Mouse (Mus musculus) left cerebral cortex, postnatal 4 days (tissue): Measurements from ENCODE around the gene Polr3c. TPM values are rescaled to one million over a fixed set of nuclear protein-coding genes. Genes with fewer than 3 reads are reported as not detected.

ENCODE experiments used
- total RNA-seq, 2 experiments: library from RNA; stranded (reverse); gene quantifications; 2 replicates each; pipeline ENCODE4 v1.2.3; 2021

Polr3c gene
- total RNA-seq, 2 experiments from 2014 or later, result 27.0 to 28.0 TPM

Other genes starting within 250 kb of the Polr3c start
- gene Hfe2, start 202.5 kb downstream of the Polr3c start, total RNA-seq, result 1 to 10 TPM; 1.1 TPM
- 10 to 100 TPM; 65.2 to 69.2 TPM for gene Txnip, start 169.7 kb downstream of the Polr3c start, total RNA-seq
- not detected for gene Gm16253, start 150.6 kb downstream of the Polr3c start, total RNA-seq
- gene Polr3gl, start 133.4 kb downstream of the Polr3c start, total RNA-seq, result 10 to 100 TPM; 28.0 to 28.1 TPM
- 10 to 100 TPM; 32.3 to 33.0 TPM for gene Ankrd34a, start 131.0 kb downstream of the Polr3c start, total RNA-seq
- 10 to 100 TPM; 55.2 to 64.1 TPM for gene Lix1l, start 126.5 kb downstream of the Polr3c start, total RNA-seq
- gene Rbm8a, start 97.7 kb downstream of the Polr3c start, total RNA-seq, result 10 to 100 TPM; 56.5 to 66.6 TPM
- 10 to 100 TPM; 43.4 to 44.0 TPM for gene Pex11b, start 92.3 kb downstream of the Polr3c start, total RNA-seq
- gene Gm42957, start 92.2 kb downstream of the Polr3c start, total RNA-seq, result under 1 TPM; 0.40 to 0.52 TPM
- gene Itga10, start 82.0 kb downstream of the Polr3c start, total RNA-seq, result 1 to 10 TPM; 1.4 to 1.5 TPM
- 1 to 10 TPM; 6.0 to 7.0 TPM for gene Ankrd35, start 57.5 kb downstream of the Polr3c start, total RNA-seq
- gene Pias3, start 31.2 kb downstream of the Polr3c start, total RNA-seq, result 10 to 100 TPM; 31.9 to 36.0 TPM
- gene Nudt17, start 19.1 kb downstream of the Polr3c start, total RNA-seq, result 1 to 10 TPM; 5.3 to 5.4 TPM
- 10 to 100 TPM; 44.3 to 50.0 TPM for gene Rnf115, start within 50 bp of the Polr3c start, total RNA-seq
- gene Pdzk1, start 101.7 kb upstream of the Polr3c start, total RNA-seq, result not detected
- gene Cd160, start 101.7 kb upstream of the Polr3c start, total RNA-seq, result not detected
- gene Gja5, start 177.1 kb upstream of the Polr3c start, total RNA-seq, result 1 to 10 TPM; 1.4 to 1.7 TPM
- 10 to 100 TPM; 36.0 to 42.8 TPM for gene Gpr89, start 177.7 kb upstream of the Polr3c start, total RNA-seq
- gene Gja8, start 198.4 kb upstream of the Polr3c start, total RNA-seq, result not detected